Mouse (Mus musculus) forebrain, embryonic 14.5 days (tissue): ENCODE data around the gene Ccnl2. TPM values are rescaled to one million over a fixed set of nuclear protein-coding genes. Genes with fewer than 3 reads are reported as not detected.
A peak's percentile ranks its signal among the peaks of the same experiment; 100 is the strongest.

Experiments
- ATAC-seq: fragments of 200-750 bp; cut with Nextera tagmentation; 2 replicates; pipeline ENCODE4 v1.8.0; 2017; ENCODE audit warnings: mild to moderate bottlenecking, moderate library complexity
- DNase-seq: peaks from one replicate; pipeline ENCODE4 v3.0.0-alpha.2; 2015; ENCODE audit warnings: low spot score
- H3K27ac ChIP-seq: fragments of 300-500 bp; sonication (generic); 2 replicates; pipeline ENCODE4 v1.5.1; 2014; ENCODE audit warnings: low read depth, mild to moderate bottlenecking, control low read depth, low read length, moderate library complexity
- H3K27me3 ChIP-seq: fragments of 300-500 bp; sonication (generic); replicated peaks from 2 replicates; pipeline ENCODE4 v1.6.1; 2014; ENCODE audit warnings: low read length, control low read depth, mixed read lengths; ENCODE audit not compliant: control insufficient read depth, insufficient read depth
- H3K36me3 ChIP-seq: fragments of 300-500 bp; sonication (generic); 2 replicates; pipeline ENCODE4 v1.6.1; 2014; ENCODE audit warnings: low read length, control low read depth; ENCODE audit not compliant: control insufficient read depth, insufficient read depth
- H3K4me1 ChIP-seq: fragments of 300-500 bp; sonication (generic); 2 replicates; pipeline ENCODE4 v1.6.1; 2014; ENCODE audit warnings: antibody characterized with exemption, low read length, control low read depth; ENCODE audit not compliant: control insufficient read depth, insufficient read depth
- H3K4me2 ChIP-seq: fragments of 300-500 bp; sonication (generic); 2 replicates; pipeline ENCODE4 v1.6.1; 2014; ENCODE audit warnings: mild to moderate bottlenecking, control low read depth, low read length
- H3K4me3 ChIP-seq: fragments of 300-500 bp; sonication (generic); 2 replicates; pipeline ENCODE4 v1.5.1; 2014; ENCODE audit warnings: low read depth, low read length, control low read depth
- H3K9ac ChIP-seq: fragments of 300-500 bp; sonication (generic); 2 replicates; pipeline ENCODE4 v1.6.1; 2014; ENCODE audit warnings: mild to moderate bottlenecking, low read length, control low read depth, moderate library complexity
- H3K9me3 ChIP-seq: fragments of 300-500 bp; sonication (generic); replicated peaks from 2 replicates; pipeline ENCODE4 v1.6.1; 2016; ENCODE audit warnings: low read length, control low read depth, mixed read lengths; ENCODE audit not compliant: control insufficient read depth
- WGBS: fragments of 180-500 bp; shearing (Covaris S2); extraction: QIAGEN DNeasy Blood & Tissue Kit; methylation state at CpG from one replicate; pipeline ENCODE4 v1.1.7; 2014; 5-methylcytosine and 5-hydroxymethylcytosine counted together
- polyA plus RNA-seq: library from polyadenylated mRNA; unstranded; fragments of >200 nt; fragmentation: Nextera tagmentation; extraction: Ambion mirVana; gene quantifications from 2 replicates; pipeline ENCODE4 v1.2.1, GENCODE M21; 2014

Gene Ccnl2
- polyA plus RNA-seq, 1 experiment from 2014 or later, result 119 TPM

GRCm38 (mm10) chr4:155774971-155775740 lies 37.1 kb upstream of the Ccnl2 start:
- Histone ChIP-seq H3K27ac (peak overlapping the region; percentile 35; the same call in 1 of the 2 replicates), H3K4me2 (peak overlapping the region; percentile 56), H3K36me3 (no peaks in the 10 kb centered on the region), H3K4me3 (peak overlapping the region; percentile 32), H3K27me3 (peaks cover 4% of the 10 kb centered on the region; the same call in 1 of the 2 replicates), H3K4me1 (peaks cover 4% of the 10 kb centered on the region), H3K9me3 (no peaks in the 10 kb centered on the region), H3K9ac (peak overlapping the region; percentile 51; the same call in 1 of the 2 replicates)
- DNase-seq (no peak), ATAC-seq (no peak)
- WGBS, result 54% methylated on average over 9 of the region's 9 CpGs

GRCm38 (mm10) chr4:155775855-155776254 lies 36.4 kb upstream of the Ccnl2 start:
- H3K27me3 ChIP-seq, result peaks cover 4% of the 10 kb centered on the region; the same call in 1 of the 2 replicates
- H3K4me3 ChIP-seq, result no peak overlapping the region
- ATAC-seq (no peak), DNase-seq (no peak)
- H3K9ac ChIP-seq, result no peak overlapping the region
- H3K9me3 ChIP-seq, result no peaks in the 10 kb centered on the region
- H3K4me1 ChIP-seq, result peaks cover 4% of the 10 kb centered on the region
- no peak overlapping the region for H3K4me2 ChIP-seq
- 72% methylated on average over 3 of the region's 3 CpGs for WGBS
- H3K27ac ChIP-seq, result no peak overlapping the region
- no peaks in the 10 kb centered on the region for H3K36me3 ChIP-seq

DNA sequence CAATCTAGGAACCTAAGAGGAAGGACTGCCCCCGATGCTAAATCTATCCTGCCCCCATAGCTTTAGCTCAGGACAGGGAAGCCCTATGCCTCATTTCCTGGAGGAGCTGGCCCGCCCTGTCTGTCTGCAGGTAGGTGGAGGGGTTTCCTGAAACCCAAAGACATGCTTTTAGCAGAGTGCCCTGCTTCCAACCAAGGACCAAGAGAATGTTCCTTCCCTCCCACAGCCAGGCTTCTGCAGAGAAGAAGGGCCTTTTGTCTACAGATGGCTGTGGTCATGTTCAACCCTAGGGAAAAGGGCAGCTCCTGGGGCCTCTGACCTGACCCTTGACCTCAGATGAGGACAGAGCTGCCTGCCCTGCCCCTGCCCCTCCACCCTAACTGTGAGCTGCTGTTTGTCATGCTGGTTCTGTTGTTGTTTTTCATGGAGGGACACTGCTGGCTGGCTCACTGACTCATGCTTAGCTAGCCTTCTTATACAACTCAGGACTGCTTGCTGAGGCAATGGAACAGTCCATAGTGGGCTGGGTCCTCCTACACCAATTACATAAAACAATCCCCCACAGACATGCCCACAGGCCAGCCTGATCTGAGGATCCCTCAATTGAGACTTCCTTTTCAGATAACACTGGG lies 35.5 kb upstream of the Ccnl2 start:
- H3K4me2 ChIP-seq, result no peak overlapping the region
- DNase-seq (no peak), ATAC-seq (no peak)
- H3K4me3 ChIP-seq, result no peak overlapping the region
- no peak overlapping the region for H3K9ac ChIP-seq
- WGBS, result 60% methylated on average over 2 of the region's 2 CpGs
- no peaks in the 10 kb centered on the region for H3K9me3 ChIP-seq
- peaks cover 4% of the 10 kb centered on the region for H3K4me1 ChIP-seq
- H3K27me3 ChIP-seq, result peaks cover 4% of the 10 kb centered on the region; the same call in 1 of the 2 replicates
- no peak overlapping the region for H3K27ac ChIP-seq
- H3K36me3 ChIP-seq, result no peaks in the 10 kb centered on the region

DNA sequence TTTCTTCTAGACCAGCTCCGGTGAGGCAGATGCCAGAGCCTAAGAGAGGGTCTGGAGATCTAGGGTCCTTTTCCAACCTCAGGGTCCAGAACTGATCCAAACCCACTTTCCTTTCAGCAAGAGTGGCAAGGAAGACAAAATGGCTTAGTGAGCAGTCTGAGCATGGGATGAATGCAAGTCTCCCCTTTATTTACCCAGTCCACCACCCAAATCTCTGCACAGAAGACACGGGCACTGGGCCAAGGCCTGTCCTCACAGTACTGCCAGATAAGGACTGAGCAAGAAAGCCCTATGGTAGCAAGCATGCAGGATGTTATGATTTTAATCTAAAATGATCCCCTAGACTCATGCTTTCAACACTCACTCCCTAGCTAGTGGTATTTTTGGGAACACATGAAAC lies 34.5 kb upstream of the Ccnl2 start:
- no peak for ATAC-seq
- no peaks in the 10 kb centered on the region for H3K36me3 ChIP-seq
- no peaks in the 10 kb centered on the region for H3K9me3 ChIP-seq
- H3K27me3 ChIP-seq, result peaks cover 4% of the 10 kb centered on the region; the same call in 1 of the 2 replicates
- DNase-seq, result no peak
- no peak overlapping the region for H3K4me2 ChIP-seq
- H3K4me1 ChIP-seq, result peaks cover 4% of the 10 kb centered on the region
- H3K4me3 ChIP-seq, result no peak overlapping the region
- WGBS, result 78% methylated on average over 2 of the region's 2 CpGs
- H3K9ac ChIP-seq, result no peak overlapping the region
- H3K27ac ChIP-seq, result no peak overlapping the region

DNA sequence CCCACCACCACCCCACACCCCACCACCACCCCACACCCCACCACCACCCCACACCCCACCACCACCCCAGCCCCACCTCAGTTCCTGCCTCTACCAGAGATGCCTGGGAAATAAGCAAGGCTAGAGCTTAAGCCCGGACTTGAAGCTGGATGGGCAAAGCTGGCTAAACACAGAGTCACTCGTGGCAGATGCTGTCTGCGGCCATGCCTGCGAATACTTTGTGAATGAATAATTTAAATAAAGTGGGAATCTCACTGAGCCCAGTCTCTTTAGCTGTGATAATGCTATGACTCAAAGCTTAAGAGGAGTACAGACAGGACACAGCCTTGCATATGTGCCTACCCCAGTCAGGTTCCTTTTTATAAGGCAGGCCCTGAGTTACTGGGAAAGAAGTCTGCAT lies 32.8 kb upstream of the Ccnl2 start:
- ATAC-seq, result no peak
- H3K9ac ChIP-seq, result no peak overlapping the region
- 0 out of 2 replicates have a peak, but pooled peaks cover 3% of the 10 kb centered on the region for H3K4me1 ChIP-seq
- DNase-seq, result no peak
- H3K27ac ChIP-seq, result no peak overlapping the region
- 85% methylated on average over 4 of the region's 4 CpGs for WGBS
- no peaks in the 10 kb centered on the region for H3K9me3 ChIP-seq
- no peaks in the 10 kb centered on the region for H3K36me3 ChIP-seq
- H3K4me2 ChIP-seq, result no peak overlapping the region
- H3K27me3 ChIP-seq, result 0 out of 2 replicates have a peak, but pooled peaks cover 4% of the 10 kb centered on the region
- no peak overlapping the region for H3K4me3 ChIP-seq

GRCm38 (mm10) chr4:155780895-155781294 lies 31.4 kb upstream of the Ccnl2 start:
- no peaks in the 10 kb centered on the region for H3K9me3 ChIP-seq
- no peak overlapping the region for H3K27ac ChIP-seq
- H3K4me1 ChIP-seq, result 0 out of 2 replicates have a peak, but pooled peaks cover 3% of the 10 kb centered on the region
- H3K9ac ChIP-seq, result no peak overlapping the region
- no peak overlapping the region for H3K4me3 ChIP-seq
- no peak for ATAC-seq
- no peak for DNase-seq
- no peaks in the 10 kb centered on the region for H3K27me3 ChIP-seq
- H3K4me2 ChIP-seq, result no peak overlapping the region
- no peaks in the 10 kb centered on the region for H3K36me3 ChIP-seq
- WGBS, result 50% methylated on average over 6 of the region's 6 CpGs

- 45% methylated on average over 16 of the region's 16 CpGs for WGBS
Measured at GRCm38 (mm10) chr4:155783486-155784080, 28.7 kb upstream of the Ccnl2 start.

GRCm38 (mm10) chr4:155784081-155784701 lies 28.1 kb upstream of the Ccnl2 start:
- no peaks in the 10 kb centered on the region for H3K27me3 ChIP-seq
- peak overlapping the region; percentile 82 for H3K9ac ChIP-seq
- no peaks in the 10 kb centered on the region for H3K9me3 ChIP-seq
- ATAC-seq (peak; percentile 91), DNase-seq (peak; percentile 89)
- WGBS, result under 1% methylated on average over 51 of the region's 52 CpGs
- H3K36me3 ChIP-seq, result no peaks in the 10 kb centered on the region
- H3K4me2 ChIP-seq, result peak overlapping the region; percentile 64
- H3K4me3 ChIP-seq, result peak overlapping the region; percentile 57
- H3K27ac ChIP-seq, result peak overlapping the region; percentile 79
- H3K4me1 ChIP-seq, result 0 out of 2 replicates have a peak, but pooled peaks cover 3% of the 10 kb centered on the region

More at GRCm38 (mm10) chr4:155783486-155784080, 28.7 kb upstream of the Ccnl2 start:
- H3K27me3 ChIP-seq, result no peaks in the 10 kb centered on the region
- no peak overlapping the region for H3K27ac ChIP-seq
- DNase-seq (no peak), ATAC-seq (no peak)
- H3K9ac ChIP-seq, result peak overlapping the region; percentile 82
- H3K4me1 ChIP-seq, result 0 out of 2 replicates have a peak, but pooled peaks cover 3% of the 10 kb centered on the region
- no peaks in the 10 kb centered on the region for H3K9me3 ChIP-seq
- H3K4me2 ChIP-seq, result peak overlapping the region; percentile 64
- H3K36me3 ChIP-seq, result no peaks in the 10 kb centered on the region
- H3K4me3 ChIP-seq, result peak overlapping the region; percentile 57
